In genomic region chr12:72538571-72538970, GRCm38 (mm10) we compare ENCODE assay signal across 18 mouse cellular contexts. TPM values are rescaled to one million over a fixed set of nuclear protein-coding genes. Genes with fewer than 3 reads are reported as not detected.
DNase-seq lines count a peak whose midpoint lies in the region; ATAC-seq lines count a peak whose summit lies in the region.
"Had no signal": no experiment of that assay in that cellular context is flagged by ENCODE, and none has a peak within 500 bp of the region (broad histone marks: within the 10 kb centered on the region; RNA-seq: fewer than 3 reads in every experiment).

No protein-coding gene starts in this region.

- peaks cover 7% of the 10 kb centered on the region for H3K4me1 ChIP-seq in forebrain, embryonic 16.5 days (replicated peaks; ENCODE audit: control insufficient read depth, insufficient read depth, low read length)
- H3K4me1 ChIP-seq in hindbrain, embryonic 14.5 days (replicated peaks; ENCODE audit: control insufficient read depth, insufficient read depth, low read length) = peaks cover 16% of the 10 kb centered on the region; the same call in 1 of the 2 replicates

- H3K27ac ChIP-seq in forebrain, embryonic 16.5 days (ENCODE audit: low read length) = no peak overlapping the region
- H3K27ac ChIP-seq in hindbrain, embryonic 14.5 days = no peak overlapping the region
- H3K27ac ChIP-seq: heart, embryonic 15.5 days; hindbrain, embryonic 12.5 days; intestine, embryonic 15.5 days; liver, embryonic 14.5 days; neural tube, embryonic 13.5 days had no signal

- no peaks in the 10 kb centered on the region for H3K27me3 ChIP-seq in forebrain, embryonic 16.5 days (replicated peaks; ENCODE audit: control insufficient read depth, insufficient read depth, low read length)
- H3K27me3 ChIP-seq in hindbrain, embryonic 14.5 days (ENCODE audit: control insufficient read depth, insufficient read depth, low read length) = no peaks in the 10 kb centered on the region
- H3K27me3 ChIP-seq: heart, embryonic 15.5 days; hindbrain, embryonic 12.5 days; intestine, embryonic 15.5 days; neural tube, embryonic 13.5 days had no signal

- H3K4me2 ChIP-seq in forebrain, embryonic 16.5 days (ENCODE audit: low read length) = no peak overlapping the region
- H3K4me2 ChIP-seq in hindbrain, embryonic 14.5 days (replicated peaks) = no peak overlapping the region
- H3K4me2 ChIP-seq: heart, embryonic 15.5 days; hindbrain, embryonic 12.5 days; intestine, embryonic 15.5 days; neural tube, embryonic 13.5 days had no signal

- 87% methylated on average over 10 of the region's 10 CpGs for WGBS in forebrain, embryonic 16.5 days
- 92% methylated on average over 10 of the region's 10 CpGs for WGBS in hindbrain, embryonic 14.5 days

- no peaks in the 10 kb centered on the region for H3K9me3 ChIP-seq in forebrain, embryonic 16.5 days (ENCODE audit: control insufficient read depth, low read length)
- H3K9me3 ChIP-seq in hindbrain, embryonic 14.5 days (ENCODE audit: control insufficient read depth, low read length) = no peaks in the 10 kb centered on the region
- H3K9me3 ChIP-seq: heart, embryonic 15.5 days; hindbrain, embryonic 12.5 days; intestine, embryonic 15.5 days; neural tube, embryonic 13.5 days had no signal

- no peak for ATAC-seq in forebrain, embryonic 16.5 days
- ATAC-seq in hindbrain, embryonic 14.5 days (ENCODE audit: low FRiP score) = no peak
- ATAC-seq: intestine, embryonic 15.5 days had no signal

- H3K9ac ChIP-seq in forebrain, embryonic 16.5 days (replicated peaks; ENCODE audit: low read depth, low read length) = no peak overlapping the region
- H3K9ac ChIP-seq in hindbrain, embryonic 14.5 days = no peak overlapping the region
- H3K9ac ChIP-seq: heart, embryonic 15.5 days; hindbrain, embryonic 12.5 days; intestine, embryonic 15.5 days; liver, embryonic 14.5 days; neural tube, embryonic 13.5 days had no signal

- no peaks in the 10 kb centered on the region for H3K36me3 ChIP-seq in forebrain, embryonic 16.5 days (ENCODE audit: control insufficient read depth, insufficient read depth)
- peaks cover 11% of the 10 kb centered on the region for H3K36me3 ChIP-seq in hindbrain, embryonic 14.5 days (replicated peaks; ENCODE audit: control insufficient read depth, insufficient read depth)

- no peak overlapping the region for H3K4me3 ChIP-seq in forebrain, embryonic 16.5 days (replicated peaks; ENCODE audit: low read length)
- H3K4me3 ChIP-seq in hindbrain, embryonic 14.5 days (replicated peaks; ENCODE audit: low read length) = no peak overlapping the region
- H3K4me3 ChIP-seq: heart, embryonic 15.5 days; hindbrain, embryonic 12.5 days; intestine, embryonic 15.5 days; neural tube, embryonic 13.5 days had no signal

- DNase-seq in layer of hippocampus, adult 8-10 months (ENCODE audit: low spot score in 2 of 2) = peak; percentile 13 to 34
- DNase-seq in layer of hippocampus, postnatal 25 days (ENCODE audit: extremely low spot score in 1 of 2, low spot score in 1 of 2) = no peak
- peak; percentile 84 for DNase-seq in brain, adult 2 months (ENCODE audit: low read depth, low spot score)
- DNase-seq in left cerebral cortex, adult 18-20 months (ENCODE audit: low spot score in 2 of 2) = peak; percentile 21 to 53
- DNase-seq in right cerebral cortex, postnatal 10 days (ENCODE audit: low spot score in 2 of 2) = peak; percentile 38 to 52
- DNase-seq in cerebellum, adult 18-20 months = no peak
- DNase-seq in hindbrain, embryonic 14.5 days (ENCODE audit: low spot score) = no peak
- DNase-seq: adrenal gland, adult 8-10 months; cerebellum, postnatal 25 days; heart, adult 18-20 months; lung, postnatal 10 days; thymus, adult 2 months had no signal

RNA-seq across cellular contexts. Expression of gene Pcnx4, which starts 2.4 kb away (rescaled TPM):
- 10 to 100 TPM; 30.3 to 32.7 (median 30.8) TPM for total RNA-seq in layer of hippocampus, adult 8-10 months (2022)
- total RNA-seq in layer of hippocampus, postnatal 25 days (2021) = 10 to 100 TPM; 29.2 to 33.0 TPM
- total RNA-seq in left cerebral cortex, adult 18-20 months (2021) = 10 to 100 TPM; 31.4 to 34.3 TPM
- polyA plus RNA-seq in forebrain, embryonic 16.5 days (2015; fragmentation: Nextera tagmentation; extraction: Ambion mirVana) = 23.3 and 24.2 TPM in 2 replicates
- 28.3 and 29.4 TPM in 2 replicates for polyA plus RNA-seq in hindbrain, embryonic 14.5 days (2014; fragmentation: Nextera tagmentation; extraction: Ambion mirVana)

Comparison
In these comparisons a context has a peak if more than half of its experiments do, and no peak if none do; other contexts are left out.
1. DNase-seq: peak in layer of hippocampus, adult 8-10 months (2 of 2), brain, adult 2 months (single experiment), left cerebral cortex, adult 18-20 months (2 of 2) and right cerebral cortex, postnatal 10 days (2 of 2); none in layer of hippocampus, postnatal 25 days (0 of 2), cerebellum, adult 18-20 months (0 of 2) and hindbrain, embryonic 14.5 days (single experiment).